Mouse (Mus musculus): ENCODE data around the gene Adamtsl3.

DNA sequence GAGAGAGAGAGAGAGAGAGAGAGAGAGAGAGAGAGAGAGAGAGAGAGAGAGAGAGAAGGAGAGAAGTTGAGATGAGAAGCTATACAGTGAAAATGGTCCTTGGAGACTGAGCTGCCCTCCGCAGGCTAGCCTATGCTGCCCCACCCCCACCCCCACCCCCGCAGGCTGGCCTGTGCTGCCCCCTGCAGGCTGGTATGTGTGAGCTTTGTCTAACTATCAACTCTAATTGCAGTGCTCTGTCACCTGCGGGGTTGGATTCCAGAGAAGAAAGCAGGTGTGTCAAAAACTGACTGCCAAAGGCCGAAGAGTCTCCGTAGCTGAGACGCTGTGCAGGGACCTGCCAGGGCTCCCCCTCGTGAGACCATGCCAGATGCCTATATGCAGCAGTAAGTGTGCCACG lies 231.2 kb downstream of the Adamtsl3 start:
- TF ChIP-seq CTCF (conservative IDR thresholded peaks at IDR 0.05; ENCODE audit: low read length) (0 out of 2 replicates have a peak, but pooled peaks have one; percentile 6), POU5F1 (IDR thresholded peaks at IDR 0.05; ENCODE audit: borderline replicate concordance, low read length) (no peak), NANOG (IDR thresholded peaks at IDR 0.05; ENCODE audit: borderline replicate concordance, low read length) (no peak)
